ENCODE assay signal across 9 mouse cellular contexts in the genomic region with DNA sequence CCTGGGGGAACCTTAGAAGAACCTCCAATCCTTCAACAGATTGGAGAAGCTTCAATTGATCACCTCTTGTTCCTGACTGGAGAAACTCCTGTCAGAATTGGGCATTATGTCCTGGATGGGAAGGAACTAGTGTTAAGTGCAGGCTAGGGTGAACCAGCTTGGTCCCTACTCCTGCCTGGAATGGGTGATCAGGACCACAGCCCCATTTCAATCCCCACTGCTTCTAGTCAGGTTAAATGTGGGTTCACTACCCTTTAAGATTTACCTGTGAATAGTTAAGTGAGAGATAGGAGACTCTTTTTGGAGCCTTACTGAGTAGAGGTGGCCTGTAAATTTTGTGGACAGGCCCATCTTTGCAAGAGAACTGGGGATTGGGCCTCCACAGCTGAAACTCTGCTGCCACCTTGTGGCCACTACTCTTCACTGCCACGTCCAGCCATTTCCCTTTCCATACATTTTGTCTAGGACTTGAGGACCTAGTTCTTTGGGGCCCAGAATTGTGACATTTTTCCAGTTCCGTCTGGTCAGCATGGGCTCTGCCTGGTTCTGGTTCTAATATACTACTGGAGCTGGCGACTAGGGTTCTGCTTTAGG. TPM values are rescaled to one million over a fixed set of nuclear protein-coding genes. Genes with fewer than 3 reads are reported as not detected.
A peak's percentile ranks its signal among the peaks of the same experiment; 100 is the strongest.
DNase-seq lines count a peak whose midpoint lies in the region; ATAC-seq lines count a peak whose summit lies in the region.
"Had no signal": no experiment of that assay in that cellular context is flagged by ENCODE, and none has a peak within 500 bp of the region (broad histone marks: within the 10 kb centered on the region; RNA-seq: fewer than 3 reads in every experiment).

TSS of gene Npff (minus strand) at position 51 of the 594 bp plus-strand sequence.

- WGBS in heart, embryonic 14.5 days, result 12% methylated on average over 3 of the region's 3 CpGs

- no peak within 1 kb of the TSS for H3K4me2 ChIP-seq in heart, embryonic 14.5 days (ENCODE audit: low read length)
- H3K4me2 ChIP-seq: liver, embryonic 15.5 days had no signal

- ATAC-seq in heart, embryonic 14.5 days (ENCODE audit: insufficient number of reproducible peaks, insufficient read depth, low FRiP score, low read depth), result no peak

- no peak within 1 kb of the TSS for H3K4me3 ChIP-seq in heart, embryonic 14.5 days (ENCODE audit: control insufficient read depth in 1 of 2, insufficient read depth in 1 of 2, low read depth in 1 of 2, low read length in 2 of 2)
- H3K4me3 ChIP-seq: liver, embryonic 15.5 days had no signal

- H3K27ac ChIP-seq in heart, embryonic 14.5 days (replicated peaks in 1 of 2; ENCODE audit: control insufficient read depth in 1 of 2, insufficient read depth in 1 of 2, low read depth in 2 of 2, low read length in 2 of 2), result no peak within 1 kb of the TSS
- H3K27ac ChIP-seq: liver, embryonic 15.5 days had no signal

- H3K27me3 ChIP-seq in heart, embryonic 14.5 days (ENCODE audit: control insufficient read depth, insufficient read depth, low read length), result no peaks in the 10 kb centered on the region
- H3K27me3 ChIP-seq: liver, embryonic 15.5 days had no signal

- peak within 1 kb of the TSS; percentile 25; the same call in 1 of the 2 replicates for H3K9ac ChIP-seq in heart, embryonic 14.5 days (ENCODE audit: low read length)
- H3K9ac ChIP-seq: liver, embryonic 15.5 days had no signal

- no peaks in the 10 kb centered on the region for H3K9me3 ChIP-seq in heart, embryonic 14.5 days (ENCODE audit: control insufficient read depth, low read length)
- H3K9me3 ChIP-seq: liver, embryonic 15.5 days had no signal

- H3K36me3 ChIP-seq in heart, embryonic 14.5 days (ENCODE audit: control insufficient read depth, insufficient read depth, low read length), result peaks cover 79% of the 10 kb centered on the region

- DNase-seq in gastrocnemius, adult 18-20 months (ENCODE audit: low spot score), result peak; percentile 67
- DNase-seq in gastrocnemius, postnatal 25 days, result no peak
- DNase-seq in adrenal gland, postnatal 10 days, result peak; percentile 85
- peak; percentile 62 for DNase-seq in embryo, embryonic 11.5 days (ENCODE audit: low read depth, low spot score)
- DNase-seq in layer of hippocampus, adult 11-12 months (ENCODE audit: low spot score), result peak; percentile 86
- peak; percentile 80 for DNase-seq in lung, postnatal 14 days
- peak; percentile 81 to 83 for DNase-seq in right cerebral cortex, adult 2 months (ENCODE audit: low spot score in 2 of 2)

- peaks cover 4 to 9% of the 10 kb centered on the region in 2 experiments; a peak in 3 of 4 replicates for H3K4me1 ChIP-seq in heart, embryonic 14.5 days (ENCODE audit: control insufficient read depth in 2 of 2, insufficient read depth in 2 of 2, low read length in 2 of 2)

RNA-seq across cellular contexts. Expression of gene Npff, which starts in this region (rescaled TPM):
- total RNA-seq in gastrocnemius, adult 18-20 months (2021), result 1 to 10 TPM; 1.5 to 1.8 TPM
- total RNA-seq in gastrocnemius, postnatal 25 days (2021), result 1 to 10 TPM; 1.3 to 1.8 TPM
- total RNA-seq in adrenal gland, postnatal 10 days (2021), result 1 to 10 TPM; 2.5 to 5.9 TPM
- polyA plus RNA-seq in heart, embryonic 14.5 days (2014; fragmentation: Nextera tagmentation; extraction: Ambion mirVana), result 1.4 and 2.1 TPM in 2 replicates
